Mouse (Mus musculus): ENCODE measurements around the gene Aldh2. TPM values are rescaled to one million over a fixed set of nuclear protein-coding genes. Genes with fewer than 3 reads are reported as not detected.
"Not testable (repeated sequence)": the region's sequence is repeated elsewhere in the genome, so short reads cannot be mapped to it uniquely, and the experiment has no call there.

Gene Aldh2
- 100 to 1,000 TPM; 154 to 157 TPM for total RNA-seq (2021)
- long read RNA-seq, experiment 1, transcript Aldh2-201 (13 exons, 3,867 nt) = major isoform, 16 of 45 reads
- long read RNA-seq, experiment 1, partial matches to known transcripts = 4 of 45 reads
- long read RNA-seq, experiment 1, other reads (novel, unspliced or antisense) = 25 of 45 reads
- long read RNA-seq, experiment 2, transcript Aldh2-201 (13 exons, 3,867 nt) = major isoform, 20 of 43 reads
- long read RNA-seq, experiment 2, partial matches to known transcripts = 3 of 43 reads
- long read RNA-seq, experiment 2, other reads (novel, unspliced or antisense) = 18 of 43 reads

- DNase-seq = peak; percentile 91
Measured at GRCm38 (mm10) chr5:121593451-121594401, at the start of gene Aldh2. TSS of gene Aldh2 (minus strand) at chr5:121593824.

GRCm38 (mm10) chr5:121639601-121640000 lies 46.0 kb upstream of the Aldh2 start:
- DNase-seq = no peak

GRCm38 (mm10) chr5:121637296-121637695 lies 43.7 kb upstream of the Aldh2 start:
- no peak for DNase-seq

- DNase-seq = no peak
Measured at GRCm38 (mm10) chr5:121634668-121635067, 41.0 kb upstream of the Aldh2 start.

GRCm38 (mm10) chr5:121632804-121633203 lies 39.2 kb upstream of the Aldh2 start:
- no peak for DNase-seq

- DNase-seq = not testable (repeated sequence)
Measured at GRCm38 (mm10) chr5:121631106-121631647, 37.6 kb upstream of the Aldh2 start.

GRCm38 (mm10) chr5:121627871-121628270 lies 34.2 kb upstream of the Aldh2 start:
- peak; percentile 40 for DNase-seq

GRCm38 (mm10) chr5:121623241-121623640 lies 29.6 kb upstream of the Aldh2 start:
- no peak for DNase-seq

GRCm38 (mm10) chr5:121621102-121621501 lies 27.5 kb upstream of the Aldh2 start:
- DNase-seq = no peak

- peak; percentile 83 for DNase-seq
Measured at GRCm38 (mm10) chr5:121618592-121619513, 25.2 kb upstream of the Aldh2 start, which contains the start of gene Acad12. TSS of gene Acad12 (minus strand) at chr5:121618938.

GRCm38 (mm10) chr5:121614921-121615320 lies 21.3 kb upstream of the Aldh2 start:
- DNase-seq = not testable (repeated sequence)

- no peak for DNase-seq
Measured at GRCm38 (mm10) chr5:121612036-121612435, 18.4 kb upstream of the Aldh2 start.

- DNase-seq = not testable (repeated sequence)
Measured at GRCm38 (mm10) chr5:121609556-121610135, 16.0 kb upstream of the Aldh2 start.

GRCm38 (mm10) chr5:121606151-121606550 lies 12.5 kb upstream of the Aldh2 start:
- peak; percentile 46 for DNase-seq

- DNase-seq = not testable (repeated sequence)
Measured at GRCm38 (mm10) chr5:121603815-121604214, 10.2 kb upstream of the Aldh2 start.

- DNase-seq = peak; percentile 84
Measured at GRCm38 (mm10) chr5:121601547-121602299, 8.1 kb upstream of the Aldh2 start.

- no peak for DNase-seq
Measured at GRCm38 (mm10) chr5:121598871-121599610, 5.4 kb upstream of the Aldh2 start.

GRCm38 (mm10) chr5:121597991-121598537 lies 4.4 kb upstream of the Aldh2 start:
- no peak for DNase-seq

- DNase-seq = no peak
Measured at GRCm38 (mm10) chr5:121597332-121597731, 3.7 kb upstream of the Aldh2 start.
